Mouse (Mus musculus) forebrain, embryonic 12.5 days (tissue): Measurements from ENCODE around the gene Abhd14a. TPM values are rescaled to one million over a fixed set of nuclear protein-coding genes. Genes with fewer than 3 reads are reported as not detected.
"Not testable (repeated sequence)": the region's sequence is repeated elsewhere in the genome, so short reads cannot be mapped to it uniquely, and the experiment has no call there.

Experiments used
- ATAC-seq: fragments of 200-750 bp; cut with Nextera tagmentation; 2 replicates; pipeline ENCODE4 v1.8.0; 2017; ENCODE audit warnings: moderate TSS enrichment; ENCODE audit not compliant: low FRiP score
- H3K27ac ChIP-seq: fragments of 300-500 bp; sonication (generic); 2 replicates; pipeline ENCODE4 v1.5.1; 2016; ENCODE audit warnings: mild to moderate bottlenecking
- H3K27me3 ChIP-seq: fragments of 300-500 bp; sonication (generic); 2 replicates; pipeline ENCODE4 v1.6.1; 2016; ENCODE audit warnings: mild to moderate bottlenecking
- H3K36me3 ChIP-seq: fragments of 300-500 bp; sonication (generic); replicated peaks from 2 replicates; pipeline ENCODE4 v1.6.1; 2016; ENCODE audit warnings: mild to moderate bottlenecking
- H3K4me1 ChIP-seq: fragments of 300-500 bp; sonication (generic); 2 replicates; pipeline ENCODE4 v1.6.1; 2016
- H3K4me2 ChIP-seq: fragments of 300-500 bp; sonication (generic); 2 replicates; pipeline ENCODE4 v1.6.1; 2016; ENCODE audit warnings: mild to moderate bottlenecking, moderate library complexity
- H3K4me3 ChIP-seq: fragments of 300-500 bp; sonication (generic); replicated peaks from 2 replicates; pipeline ENCODE4 v1.5.1; 2016; ENCODE audit warnings: mild to moderate bottlenecking
- H3K9ac ChIP-seq: fragments of 300-500 bp; sonication (generic); 2 replicates; pipeline ENCODE4 v1.6.1; 2016; ENCODE audit warnings: mild to moderate bottlenecking
- H3K9me3 ChIP-seq: fragments of 300-500 bp; sonication (generic); 2 replicates; pipeline ENCODE4 v1.6.1; 2016
- WGBS: fragments of 180-500 bp; shearing (Covaris S2); methylation state at CpG from one replicate; pipeline ENCODE4 v1.1.7; 2016; 5-methylcytosine and 5-hydroxymethylcytosine counted together
- polyA plus RNA-seq: library from polyadenylated mRNA; unstranded; fragments of >200 nt; fragmentation: Nextera tagmentation; extraction: Ambion mirVana; gene quantifications from 2 replicates; pipeline ENCODE4 v1.2.1, GENCODE M21; 2016

The Abhd14a gene
- polyA plus RNA-seq: 37.7 and 39.0 TPM in 2 replicates

- WGBS: under 1% methylated on average over 24 of the region's 24 CpGs
- Histone ChIP-seq H3K9me3 (no peaks in the 10 kb centered on the region), H3K4me2 (peak within 1 kb of the TSS; percentile 74), H3K4me1 (peaks cover 56% of the 10 kb centered on the region), H3K36me3 (no peaks in the 10 kb centered on the region), H3K9ac (peak within 1 kb of the TSS; percentile 64), H3K27me3 (no peaks in the 10 kb centered on the region), H3K4me3 (peak within 1 kb of the TSS; percentile 49), H3K27ac (peak within 1 kb of the TSS; percentile 65)
- ATAC-seq: peak; percentile 85
Observed at GRCm38 (mm10) chr9:106447348-106447747, at the start of gene Abhd14a, which contains the start of gene Abhd14b. Abhd14a (minus strand) TSS chr9:106447678. Abhd14b (plus strand) TSS chr9:106447459.

GRCm38 (mm10) chr9:106487602-106488001, 40.1 kb upstream of the Abhd14a start:
- not testable (repeated sequence) for ATAC-seq, H3K4me1 ChIP-seq, H3K27me3 ChIP-seq, H3K9ac ChIP-seq, H3K4me2 ChIP-seq, H3K9me3 ChIP-seq, H3K27ac ChIP-seq, H3K4me3 ChIP-seq
- WGBS: 96% methylated on average over 6 of the region's 6 CpGs
- H3K36me3 ChIP-seq: peaks cover 36% of the 10 kb centered on the region

- no peak overlapping the region for H3K4me2 ChIP-seq
- H3K27ac ChIP-seq: no peak overlapping the region
- 82% methylated on average over 10 of the region's 10 CpGs for WGBS
- H3K9me3 ChIP-seq: no peaks in the 10 kb centered on the region
- H3K9ac ChIP-seq: no peak overlapping the region
- no peak overlapping the region for H3K4me3 ChIP-seq
- H3K4me1 ChIP-seq: no peaks in the 10 kb centered on the region
- no peak for ATAC-seq
- no peaks in the 10 kb centered on the region for H3K27me3 ChIP-seq
- peaks cover 58% of the 10 kb centered on the region for H3K36me3 ChIP-seq
Observed at GRCm38 (mm10) chr9:106485076-106485475, 37.6 kb upstream of the Abhd14a start.

- Histone ChIP-seq H3K9me3 (no peaks in the 10 kb centered on the region), H3K9ac (no peak overlapping the region), H3K4me3 (no peak overlapping the region), H3K4me1 (no peaks in the 10 kb centered on the region), H3K4me2 (no peak overlapping the region), H3K36me3 (peaks cover 61% of the 10 kb centered on the region), H3K27ac (no peak overlapping the region), H3K27me3 (no peaks in the 10 kb centered on the region)
- WGBS: 95% methylated on average over 17 of the region's 17 CpGs
- no peak for ATAC-seq
Observed at GRCm38 (mm10) chr9:106483606-106484005, 36.1 kb upstream of the Abhd14a start.

GRCm38 (mm10) chr9:106483136-106483535, 35.7 kb upstream of the Abhd14a start:
- Histone ChIP-seq H3K27ac (no peak overlapping the region), H3K4me2 (no peak overlapping the region), H3K9me3 (no peaks in the 10 kb centered on the region), H3K4me3 (no peak overlapping the region), H3K27me3 (no peaks in the 10 kb centered on the region), H3K36me3 (peaks cover 61% of the 10 kb centered on the region), H3K9ac (no peak overlapping the region), H3K4me1 (peaks cover 2% of the 10 kb centered on the region)
- ATAC-seq: no peak
- WGBS: 96% methylated on average over 10 of the region's 10 CpGs

GRCm38 (mm10) chr9:106482578-106483115, 35.2 kb upstream of the Abhd14a start:
- Histone ChIP-seq H3K27me3 (no peaks in the 10 kb centered on the region), H3K9me3 (no peaks in the 10 kb centered on the region), H3K4me1 (peaks cover 7% of the 10 kb centered on the region), H3K4me2 (no peak overlapping the region), H3K9ac (no peak overlapping the region), H3K36me3 (peaks cover 61% of the 10 kb centered on the region), H3K4me3 (no peak overlapping the region), H3K27ac (no peak overlapping the region)
- ATAC-seq: no peak
- 91% methylated on average over 17 of the region's 17 CpGs for WGBS

GRCm38 (mm10) chr9:106481676-106482075, 34.2 kb upstream of the Abhd14a start:
- Histone ChIP-seq H3K9me3 (no peaks in the 10 kb centered on the region), H3K27me3 (no peaks in the 10 kb centered on the region), H3K4me3 (no peak overlapping the region), H3K9ac (no peak overlapping the region), H3K4me2 (no peak overlapping the region), H3K27ac (no peak overlapping the region), H3K4me1 (peaks cover 10% of the 10 kb centered on the region), H3K36me3 (peaks cover 61% of the 10 kb centered on the region)
- ATAC-seq: no peak
- WGBS: 94% methylated on average over 13 of the region's 13 CpGs

- 94% methylated on average over 15 of the region's 15 CpGs for WGBS
- H3K9ac ChIP-seq: no peak overlapping the region
- no peak for ATAC-seq
Observed at GRCm38 (mm10) chr9:106481075-106481474, 33.6 kb upstream of the Abhd14a start.

GRCm38 (mm10) chr9:106480541-106480940, 33.1 kb upstream of the Abhd14a start:
- peaks cover 17% of the 10 kb centered on the region for H3K4me1 ChIP-seq
- H3K4me3 ChIP-seq: no peak overlapping the region
- H3K9ac ChIP-seq: no peak overlapping the region
- H3K9me3 ChIP-seq: no peaks in the 10 kb centered on the region
- no peak for ATAC-seq
- no peak overlapping the region for H3K27ac ChIP-seq
- H3K36me3 ChIP-seq: peaks cover 54% of the 10 kb centered on the region
- no peaks in the 10 kb centered on the region for H3K27me3 ChIP-seq
- 94% methylated on average over 7 of the region's 7 CpGs for WGBS
- no peak overlapping the region for H3K4me2 ChIP-seq

More at GRCm38 (mm10) chr9:106481075-106481474, 33.6 kb upstream of the Abhd14a start:
- H3K27ac ChIP-seq: no peak overlapping the region
- peaks cover 16% of the 10 kb centered on the region for H3K4me1 ChIP-seq
- no peaks in the 10 kb centered on the region for H3K9me3 ChIP-seq
- no peak overlapping the region for H3K4me3 ChIP-seq
- H3K4me2 ChIP-seq: no peak overlapping the region
- H3K36me3 ChIP-seq: peaks cover 59% of the 10 kb centered on the region
- no peaks in the 10 kb centered on the region for H3K27me3 ChIP-seq

- H3K9ac ChIP-seq: peak overlapping the region; percentile 66
- peak overlapping the region; percentile 73 for H3K4me3 ChIP-seq
- ATAC-seq: no peak
- 84% methylated on average over 9 of the region's 9 CpGs for WGBS
- no peaks in the 10 kb centered on the region for H3K9me3 ChIP-seq
- peak overlapping the region; percentile 98 for H3K4me2 ChIP-seq
- H3K36me3 ChIP-seq: peaks cover 30% of the 10 kb centered on the region
- H3K27me3 ChIP-seq: peaks cover 9% of the 10 kb centered on the region; the same call in 1 of the 2 replicates
- no peak overlapping the region for H3K27ac ChIP-seq
- H3K4me1 ChIP-seq: peaks cover 32% of the 10 kb centered on the region
Observed at GRCm38 (mm10) chr9:106478101-106478500, 30.6 kb upstream of the Abhd14a start.

GRCm38 (mm10) chr9:106477649-106478048, 30.2 kb upstream of the Abhd14a start:
- H3K4me2 ChIP-seq: peak overlapping the region; percentile 98
- no peak for ATAC-seq
- H3K9ac ChIP-seq: peak overlapping the region; percentile 66
- H3K9me3 ChIP-seq: no peaks in the 10 kb centered on the region
- H3K27ac ChIP-seq: no peak overlapping the region
- H3K36me3 ChIP-seq: peaks cover 26% of the 10 kb centered on the region
- peaks cover 32% of the 10 kb centered on the region for H3K4me1 ChIP-seq
- H3K27me3 ChIP-seq: peaks cover 9% of the 10 kb centered on the region; the same call in 1 of the 2 replicates
- WGBS: 7% methylated on average over 16 of the region's 16 CpGs
- H3K4me3 ChIP-seq: peak overlapping the region; percentile 73

- Histone ChIP-seq H3K27ac (no peak within 1 kb of the TSS), H3K27me3 (peaks cover 10% of the 10 kb centered on the region; the same call in 1 of the 2 replicates), H3K9ac (peak within 1 kb of the TSS; percentile 66), H3K9me3 (no peaks in the 10 kb centered on the region), H3K4me2 (peak within 1 kb of the TSS; percentile 98), H3K4me3 (peak within 1 kb of the TSS; percentile 73), H3K4me1 (peaks cover 37% of the 10 kb centered on the region), H3K36me3 (peaks cover 21% of the 10 kb centered on the region)
- peak; percentile 98 for ATAC-seq
- whole genome bisulfite sequencing: under 1% methylated on average over 41 of the region's 41 CpGs
Observed at GRCm38 (mm10) chr9:106476924-106477484, 29.5 kb upstream of the Abhd14a start, which contains the start of gene Parp3. Parp3 (minus strand) TSS chr9:106476949.
